31 mouse cellular contexts compared by ENCODE assay signal in genomic region chr15:33888865-33889368, GRCm38 (mm10).
"Had no signal": no experiment of that assay in that cellular context is flagged by ENCODE, and none has a peak within 500 bp of the region (broad histone marks: within the 10 kb centered on the region; RNA-seq: fewer than 3 reads in every experiment).

No protein-coding gene starts in this region.

- H3K9ac ChIP-seq: limb, embryonic 12.5 days; limb, embryonic 13.5 days; limb, embryonic 15.5 days; liver, embryonic 12.5 days; liver, embryonic 13.5 days; liver, embryonic 14.5 days; liver, embryonic 15.5 days; liver, postnatal 0 days; lung, embryonic 14.5 days; lung, embryonic 15.5 days; midbrain, embryonic 12.5 days; midbrain, embryonic 13.5 days; midbrain, embryonic 15.5 days; neural tube, embryonic 12.5 days had no signal

- H3K27ac ChIP-seq: limb, embryonic 10.5 days; limb, embryonic 12.5 days; limb, embryonic 13.5 days; limb, embryonic 15.5 days; liver, embryonic 12.5 days; liver, embryonic 13.5 days; liver, embryonic 14.5 days; liver, embryonic 15.5 days; lung, embryonic 15.5 days; macrophage; midbrain, embryonic 10.5 days; midbrain, embryonic 12.5 days; midbrain, embryonic 13.5 days; midbrain, embryonic 15.5 days; neural tube, embryonic 12.5 days had no signal

- ATAC-seq: liver, embryonic 12.5 days; liver, postnatal 0 days; lung, postnatal 0 days; midbrain, embryonic 13.5 days; midbrain, embryonic 15.5 days; midbrain, embryonic 16.5 days had no signal

- H3K4me2 ChIP-seq: limb, embryonic 12.5 days; limb, embryonic 13.5 days; limb, embryonic 15.5 days; liver, embryonic 11.5 days; liver, embryonic 12.5 days; liver, embryonic 13.5 days; liver, embryonic 15.5 days; lung, embryonic 14.5 days; lung, embryonic 15.5 days; midbrain, embryonic 11.5 days; midbrain, embryonic 12.5 days; midbrain, embryonic 13.5 days; midbrain, embryonic 15.5 days; neural tube, embryonic 12.5 days had no signal

- H3K4me1 ChIP-seq: limb, embryonic 10.5 days; limb, embryonic 12.5 days; limb, embryonic 13.5 days; limb, embryonic 15.5 days; liver, embryonic 12.5 days; liver, embryonic 13.5 days; liver, embryonic 15.5 days; lung, embryonic 15.5 days; megakaryocyte, embryonic 14.5 days; midbrain, embryonic 10.5 days; midbrain, embryonic 12.5 days; midbrain, embryonic 13.5 days; midbrain, embryonic 15.5 days; neural tube, embryonic 12.5 days had no signal

- H3K27me3 ChIP-seq: limb, embryonic 12.5 days; limb, embryonic 13.5 days; limb, embryonic 15.5 days; liver, embryonic 12.5 days; liver, embryonic 13.5 days; liver, embryonic 15.5 days; lung, embryonic 15.5 days; megakaryocyte, embryonic 14.5 days; midbrain, embryonic 12.5 days; midbrain, embryonic 13.5 days; midbrain, embryonic 15.5 days; neural tube, embryonic 12.5 days had no signal

- H3K4me3 ChIP-seq: limb, embryonic 10.5 days; limb, embryonic 12.5 days; limb, embryonic 13.5 days; limb, embryonic 15.5 days; liver, embryonic 12.5 days; liver, embryonic 13.5 days; liver, embryonic 15.5 days; lung, embryonic 15.5 days; megakaryocyte, embryonic 14.5 days; midbrain, embryonic 10.5 days; midbrain, embryonic 12.5 days; midbrain, embryonic 13.5 days; midbrain, embryonic 15.5 days; neural tube, embryonic 12.5 days had no signal

- DNase-seq: left cerebral cortex, postnatal 4 days; liver; liver, embryonic 13.5 days; liver, postnatal 0 days; lung, adult 18-20 months; lung, adult 2 months; lung, embryonic 14.5 days; lung, postnatal 10 days; lung, postnatal 14 days; lung, postnatal 36 days; lung, postnatal 4 days; midbrain, embryonic 14.5 days had no signal

- H3K36me3 ChIP-seq: limb, embryonic 10.5 days; limb, embryonic 12.5 days; limb, embryonic 13.5 days; limb, embryonic 15.5 days; liver, embryonic 12.5 days; liver, embryonic 13.5 days; liver, embryonic 15.5 days; lung, embryonic 15.5 days; midbrain, embryonic 10.5 days; midbrain, embryonic 12.5 days; midbrain, embryonic 13.5 days; midbrain, embryonic 15.5 days; neural tube, embryonic 12.5 days had no signal

- H3K9me3 ChIP-seq: limb, embryonic 10.5 days; limb, embryonic 12.5 days; limb, embryonic 13.5 days; limb, embryonic 15.5 days; liver, embryonic 12.5 days; liver, embryonic 13.5 days; liver, embryonic 15.5 days; lung, embryonic 15.5 days; midbrain, embryonic 10.5 days; midbrain, embryonic 12.5 days; midbrain, embryonic 13.5 days; midbrain, embryonic 15.5 days; neural tube, embryonic 12.5 days had no signal
